Mouse (Mus musculus) thymus, adult 2 months (tissue): ENCODE data around the gene Ntn4. TPM values are rescaled to one million over a fixed set of nuclear protein-coding genes. Genes with fewer than 3 reads are reported as not detected.
A peak's percentile ranks its signal among the peaks of the same experiment; 100 is the strongest.

ENCODE experiments used
- DNase-seq: peaks from one replicate; pipeline ENCODE4 v3.0.0; 2021
- H3K27ac ChIP-seq: fragments of 200-500 bp; 2 replicates; pipeline ENCODE4 v1.5.1; 2012; ENCODE audit warnings: low read length, control low read depth; ENCODE audit not compliant: control insufficient read depth, insufficient read depth
- H3K27me3 ChIP-seq: fragments of 200-500 bp; 2 replicates; pipeline ENCODE4 v1.6.1; 2012; ENCODE audit warnings: mild to moderate bottlenecking, low read length, moderate library complexity, mixed read lengths; ENCODE audit not compliant: control insufficient read depth, insufficient read depth
- H3K36me3 ChIP-seq: fragments of 200-500 bp; 2 replicates; pipeline ENCODE4 v1.6.1; 2012; ENCODE audit warnings: mild to moderate bottlenecking, low read length, moderate library complexity; ENCODE audit not compliant: control insufficient read depth, insufficient read depth
- H3K4me1 ChIP-seq: fragments of 200-500 bp; replicated peaks from 2 replicates; pipeline ENCODE4 v1.6.1; 2012; ENCODE audit warnings: low read length; ENCODE audit not compliant: control insufficient read depth, insufficient read depth
- H3K4me3 ChIP-seq: fragments of 200-500 bp; 2 replicates; pipeline ENCODE4 v1.5.1; 2012; ENCODE audit warnings: mild to moderate bottlenecking, low read length, control low read depth, moderate library complexity; ENCODE audit not compliant: control insufficient read depth, insufficient read depth
- CTCF ChIP-seq: fragments of 200-500 bp; IDR thresholded peaks from 2 replicates; pipeline ENCODE4 v1.5.1; 2012; ENCODE audit warnings: mild to moderate bottlenecking, control low read depth, low read length, moderate library complexity, borderline replicate concordance; ENCODE audit not compliant: control insufficient read depth, poor library complexity, insufficient read depth; ENCODE audit errors: extremely low read depth
- POLR2A ChIP-seq: fragments of 200-500 bp; IDR thresholded peaks from 2 replicates; pipeline ENCODE4 v1.6.1; 2012; ENCODE audit warnings: mild to moderate bottlenecking, low read length, control low read depth, moderate library complexity; ENCODE audit not compliant: control insufficient read depth, poor library complexity, insufficient read depth; ENCODE audit errors: extremely low read depth
- WGBS: fragments of 180-500 bp; shearing (Covaris S2); methylation state at CpG from one replicate; pipeline ENCODE4 v1.1.7; 2018; 5-methylcytosine and 5-hydroxymethylcytosine counted together
- polyA plus RNA-seq: library from polyadenylated mRNA; depleted of rRNA; stranded (reverse); fragments of >200 nt; gene quantifications from 2 replicates; pipeline ENCODE4 v1.2.3, GENCODE M21; 2012

Gene Ntn4
- polyA plus RNA-seq, 1 experiment = 1.3 TPM

DNA sequence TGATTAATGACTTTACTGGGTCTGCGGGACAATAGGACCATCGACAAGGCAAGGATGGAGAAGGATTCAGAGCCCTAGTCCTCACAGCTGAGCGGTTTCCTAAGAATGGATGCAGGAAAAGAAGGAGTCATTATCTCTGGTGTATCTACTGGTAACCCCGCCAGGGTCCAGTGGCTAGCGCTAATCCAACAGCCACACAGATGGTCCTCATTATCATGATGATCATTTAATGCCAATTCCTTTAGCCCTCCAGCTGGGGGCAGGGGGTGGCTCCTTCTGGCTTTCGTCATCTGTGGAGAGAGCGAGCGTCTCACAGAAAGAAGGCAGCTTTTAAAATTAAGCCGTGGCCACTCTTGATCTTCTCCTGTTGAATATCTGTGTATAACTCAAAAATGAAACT, 4.5 kb upstream of the Ntn4 start:
- Histone ChIP-seq H3K4me1 (peaks cover 3% of the 10 kb centered on the region; the same call in 1 of the 2 replicates), H3K36me3 (no peaks in the 10 kb centered on the region), H3K4me3 (no peak overlapping the region), H3K27ac (no peak overlapping the region), H3K27me3 (peaks cover 7% of the 10 kb centered on the region)
- no peak for DNase-seq
- TF ChIP-seq POLR2A (no peak), CTCF (no peak)
- 90% methylated on average over 9 of the region's 9 CpGs for WGBS

DNA sequence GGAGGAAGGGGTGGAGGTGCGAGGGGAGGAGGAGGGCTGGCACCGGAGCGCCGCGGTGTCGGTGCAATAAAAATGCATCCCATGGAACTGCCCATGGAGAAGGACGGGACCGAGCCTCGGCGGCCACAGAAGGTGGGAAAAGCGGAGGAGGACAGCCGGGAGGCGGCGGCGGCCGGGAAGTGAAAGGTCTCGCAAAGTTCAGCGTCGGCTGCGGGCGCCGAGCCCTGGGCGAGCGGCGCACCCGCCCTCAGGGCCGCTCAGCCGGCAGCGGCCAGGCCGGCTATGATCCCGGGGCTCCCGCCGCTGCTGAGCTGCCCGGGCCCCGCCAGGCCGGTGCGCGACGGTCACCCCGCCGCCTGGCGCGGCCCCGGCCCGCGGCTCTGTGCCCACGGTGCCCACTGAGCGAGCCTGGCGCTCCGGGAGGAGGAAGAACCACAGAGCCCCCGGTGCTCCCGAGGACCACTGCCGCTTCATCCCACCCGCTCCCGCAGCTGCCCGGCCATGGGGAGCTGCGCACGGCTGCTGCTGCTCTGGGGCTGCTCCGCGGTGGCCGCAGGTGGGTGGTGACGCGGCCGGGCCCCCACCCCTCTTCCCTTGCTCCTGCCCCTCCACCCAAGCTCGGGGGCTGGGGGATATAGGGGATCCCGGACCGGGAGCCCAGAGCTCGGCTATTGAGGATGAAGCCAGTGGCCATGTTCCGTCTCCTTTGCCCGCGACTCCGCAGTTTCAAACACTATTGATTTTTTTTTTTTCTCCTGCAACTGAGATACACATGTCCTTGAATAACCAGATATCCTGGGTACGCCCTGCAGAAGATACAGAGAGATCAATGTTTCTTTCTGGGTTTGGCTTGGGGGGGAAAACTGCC, 706 bp downstream of the Ntn4 start:
- no peaks in the 10 kb centered on the region for H3K36me3 ChIP-seq
- peaks cover 15% of the 10 kb centered on the region for H3K4me1 ChIP-seq
- H3K27ac ChIP-seq = no peak overlapping the region
- H3K27me3 ChIP-seq = peaks cover 22% of the 10 kb centered on the region
- DNase-seq = peak; percentile 3
- no peak for TF ChIP-seq POLR2A
- TF ChIP-seq CTCF = no peak
- peak overlapping the region; percentile 47 for H3K4me3 ChIP-seq
- WGBS = 3% methylated on average over 61 of the region's 73 CpGs

DNA sequence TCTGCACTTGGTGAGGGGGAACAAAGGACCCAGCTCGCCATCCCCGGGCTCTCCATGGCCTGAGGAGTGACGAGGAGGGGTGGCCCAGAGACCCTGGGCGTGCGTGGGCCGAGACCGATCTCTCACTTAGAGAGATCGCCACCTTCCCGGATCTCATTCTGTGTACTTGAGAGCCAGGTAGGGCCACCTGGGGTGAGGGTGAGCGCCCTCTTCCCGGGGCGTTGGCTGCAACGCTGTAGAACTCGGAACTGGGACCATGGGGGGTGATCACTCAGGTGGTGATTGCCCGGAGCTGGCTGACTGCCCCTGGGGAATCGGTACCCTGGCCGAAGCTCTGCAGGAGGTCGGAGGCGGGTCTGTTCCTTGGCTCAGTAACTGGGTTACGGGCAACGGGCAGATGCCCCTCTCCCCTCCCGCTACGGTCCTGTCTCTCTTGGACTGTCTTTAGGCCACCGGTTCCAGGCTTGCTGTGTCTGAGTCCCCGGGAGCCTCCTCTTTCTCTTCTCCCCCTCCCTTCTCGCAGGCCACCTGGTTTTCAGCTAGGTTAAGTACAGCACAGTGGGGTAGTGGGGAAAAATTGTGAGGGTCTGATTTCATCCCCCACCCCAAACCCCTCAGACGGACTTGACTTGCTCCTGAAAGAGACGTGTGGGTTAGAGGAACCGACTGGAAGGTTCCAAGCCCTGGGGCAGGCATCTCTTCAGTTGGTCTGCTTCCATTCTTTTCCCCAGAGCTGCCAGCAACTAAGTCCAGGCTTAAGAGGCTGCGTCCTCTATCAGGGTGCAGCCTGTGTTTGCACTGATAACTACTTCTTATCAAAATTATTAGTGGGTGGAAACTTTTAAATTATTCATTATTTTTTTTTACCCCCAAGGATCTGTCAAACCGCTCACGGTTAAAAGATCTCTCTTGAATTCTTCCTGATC, 1.6 kb downstream of the Ntn4 start:
- DNase-seq = no peak
- peak overlapping the region; percentile 47; the same call in 1 of the 2 replicates for H3K4me3 ChIP-seq
- TF ChIP-seq POLR2A (no peak), CTCF (no peak)
- no peaks in the 10 kb centered on the region for H3K36me3 ChIP-seq
- H3K4me1 ChIP-seq = peaks cover 15% of the 10 kb centered on the region
- peaks cover 22% of the 10 kb centered on the region for H3K27me3 ChIP-seq
- 23% methylated on average over 32 of the region's 32 CpGs for WGBS
- H3K27ac ChIP-seq = no peak overlapping the region

DNA sequence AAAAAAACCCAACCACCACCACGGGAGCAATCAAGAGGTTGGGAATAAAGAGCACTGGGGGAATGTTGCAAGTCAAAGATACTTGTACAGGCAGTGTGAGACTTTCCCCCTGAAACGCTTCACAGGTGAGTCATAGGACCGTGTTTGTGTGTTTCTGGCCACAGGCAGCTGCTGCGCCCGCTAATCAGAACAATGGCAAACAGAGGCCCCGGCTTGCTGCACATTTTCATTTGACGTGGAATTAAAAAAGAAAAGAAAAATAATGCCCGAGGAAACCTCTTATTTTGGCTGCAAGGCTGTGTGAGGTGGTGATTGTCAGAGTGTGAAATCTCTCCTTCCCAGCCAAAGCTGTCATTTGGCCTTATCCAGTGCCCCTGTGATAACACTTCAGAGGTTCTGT, 2.4 kb downstream of the Ntn4 start:
- no peaks in the 10 kb centered on the region for H3K36me3 ChIP-seq
- peaks cover 15% of the 10 kb centered on the region for H3K4me1 ChIP-seq
- DNase-seq = no peak
- peaks cover 22% of the 10 kb centered on the region for H3K27me3 ChIP-seq
- 81% methylated on average over 8 of the region's 8 CpGs for WGBS
- no peak overlapping the region for H3K27ac ChIP-seq
- TF ChIP-seq POLR2A (no peak), CTCF (no peak)
- no peak overlapping the region for H3K4me3 ChIP-seq

DNA sequence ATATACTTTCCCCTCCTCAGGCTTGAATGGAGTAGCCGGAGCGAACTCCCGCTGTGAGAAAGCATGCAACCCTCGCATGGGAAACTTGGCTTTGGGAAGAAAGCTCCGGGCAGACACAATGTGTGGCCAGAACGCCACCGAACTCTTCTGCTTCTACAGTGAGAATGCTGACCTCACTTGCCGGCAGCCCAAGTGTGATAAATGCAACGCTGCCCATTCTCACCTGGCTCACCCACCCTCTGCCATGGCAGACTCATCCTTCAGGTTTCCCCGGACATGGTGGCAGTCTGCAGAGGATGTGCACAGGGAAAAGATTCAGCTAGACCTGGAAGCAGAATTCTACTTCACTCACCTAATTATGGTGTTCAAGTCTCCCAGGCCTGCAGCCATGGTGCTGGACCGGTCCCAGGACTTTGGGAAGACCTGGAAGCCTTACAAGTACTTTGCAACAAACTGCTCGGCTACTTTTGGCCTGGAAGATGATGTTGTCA, 4.0 kb downstream of the Ntn4 start:
- WGBS = 95% methylated on average over 12 of the region's 12 CpGs

More for the DNA sequence above, 4.0 kb downstream of the Ntn4 start:
- Histone ChIP-seq H3K27me3 (peaks cover 22% of the 10 kb centered on the region), H3K27ac (no peak overlapping the region), H3K36me3 (no peaks in the 10 kb centered on the region), H3K4me3 (no peak overlapping the region), H3K4me1 (peaks cover 15% of the 10 kb centered on the region)
- TF ChIP-seq POLR2A (no peak), CTCF (no peak)
- no peak for DNase-seq
